Mouse (Mus musculus) bone marrow macrophage, adult 2 months (primary cell): ENCODE measurements around the gene Gm45713.

Experiments
- CTCF ChIP-seq: IDR thresholded peaks from 2 replicates; pipeline ENCODE4 v1.5.1; 2012; ENCODE audit warnings: low read depth, mild to moderate bottlenecking, low read length, moderate library complexity
- POLR2A ChIP-seq: IDR thresholded peaks from 2 replicates; pipeline ENCODE4 v1.6.1; 2012; ENCODE audit warnings: mild to moderate bottlenecking, low read depth, low read length, borderline replicate concordance

DNA sequence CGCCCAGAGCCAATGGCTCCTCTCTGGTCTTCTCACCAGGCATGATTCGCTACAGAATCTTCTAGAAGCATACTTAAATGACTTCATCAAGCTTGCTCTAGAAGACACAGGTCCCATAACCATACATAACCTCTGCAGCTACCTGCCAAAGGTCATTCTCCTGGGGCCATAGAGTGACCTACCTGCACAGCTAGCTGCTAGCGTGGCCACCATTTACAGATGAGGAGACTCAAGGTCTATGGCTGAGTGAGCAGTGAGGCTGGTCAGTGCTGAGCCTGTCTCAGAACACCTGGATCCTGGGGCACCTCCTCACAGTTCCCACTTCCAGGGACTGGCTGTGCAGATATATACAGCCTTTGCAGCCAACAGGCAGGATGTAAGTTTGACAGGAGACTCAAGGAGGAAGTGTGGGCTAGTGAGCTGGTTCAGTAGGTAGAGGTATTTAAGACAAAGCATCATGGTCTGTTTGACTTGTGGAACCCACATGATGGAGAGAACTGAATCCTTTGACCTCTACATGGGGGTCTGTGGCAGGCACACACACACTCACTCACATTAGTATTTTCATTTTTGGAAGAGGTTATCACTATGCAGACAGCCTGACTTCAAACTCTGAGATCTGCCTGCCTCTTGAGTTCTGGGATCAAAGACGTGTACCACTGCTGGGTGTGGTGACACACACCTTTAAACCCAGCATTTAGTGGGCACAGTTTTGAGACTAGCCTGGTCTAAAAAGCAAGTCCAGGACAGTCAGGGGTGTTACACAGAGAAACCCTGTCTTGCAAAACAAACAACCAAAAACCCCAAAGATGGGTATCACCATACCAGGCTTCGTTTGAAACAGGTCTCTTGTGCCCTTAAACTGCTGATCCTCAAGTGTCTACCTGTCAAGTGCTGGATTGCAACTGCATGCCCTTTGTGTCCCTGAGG lies 16.0 kb downstream of the Gm45713 start:
- TF ChIP-seq POLR2A (no peak), CTCF (no peak)
